Mouse (Mus musculus) spleen, adult 2 months (tissue): ENCODE results near the gene Fmo4.

Experiments
- CTCF ChIP-seq: fragments of 200-500 bp; IDR thresholded peaks from 2 replicates; pipeline ENCODE4 v1.5.1; 2011; ENCODE audit warnings: mild to moderate bottlenecking, inconsistent platforms; ENCODE audit not compliant: insufficient read depth, insufficient read length, insufficient replicate concordance; ENCODE audit errors: extremely low read depth
- POLR2A ChIP-seq: fragments of 200-500 bp; IDR thresholded peaks from 2 replicates; pipeline ENCODE4 v1.6.1; 2011; ENCODE audit warnings: low read depth, low read length, inconsistent platforms

DNA sequence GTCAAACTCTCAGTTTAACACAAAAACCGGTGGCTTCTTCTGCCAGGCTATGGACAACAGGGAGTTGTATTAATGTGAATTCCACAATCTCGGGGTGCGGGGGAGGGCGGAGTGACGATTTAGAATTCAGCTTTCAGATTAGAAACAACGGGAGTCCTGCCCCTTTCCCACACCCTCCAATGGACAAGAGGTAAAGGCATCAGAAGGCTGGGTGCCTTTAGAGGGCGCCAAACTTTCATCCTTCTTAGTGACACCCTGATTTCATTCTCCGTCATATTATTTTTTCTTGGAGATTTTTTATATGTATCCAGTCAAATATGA, at the start of gene Fmo4:
- TF ChIP-seq CTCF (no peak), POLR2A (no peak)
